Mouse (Mus musculus): ENCODE measurements around the gene Epm2aip1. TPM values are rescaled to one million over a fixed set of nuclear protein-coding genes. Genes with fewer than 3 reads are reported as not detected.

Gene Epm2aip1
- polyA plus RNA-seq, 1 experiment from 2014 or later, result 26.5 TPM

DNA sequence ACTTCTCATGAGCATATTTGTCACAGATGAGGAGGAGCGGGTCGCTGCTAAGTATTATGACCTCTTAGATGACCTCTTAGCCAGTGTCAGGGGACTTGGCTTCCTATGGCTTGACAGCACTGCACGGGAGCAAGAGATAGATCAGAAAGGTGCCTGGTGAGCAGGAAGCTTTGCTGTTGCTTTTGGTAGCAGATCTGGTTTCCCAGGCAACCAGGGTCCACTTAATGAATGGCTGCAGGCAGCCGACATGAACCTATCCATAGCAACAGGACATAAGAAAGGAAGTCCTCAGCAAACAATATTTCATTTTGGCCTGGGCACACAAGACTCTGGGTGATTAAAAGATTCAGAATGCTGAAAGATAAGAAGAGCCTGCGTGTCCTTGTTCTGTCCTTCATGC, 13.9 kb downstream of the Epm2aip1 start:
- no peak for ATAC-seq (ENCODE audit: low FRiP score, low TSS enrichment)
- H3K27me3 ChIP-seq (ENCODE audit: insufficient read depth, low read length), result no peaks in the 10 kb centered on the region
- no peaks in the 10 kb centered on the region for H3K9me3 ChIP-seq (ENCODE audit: low read length)
- no peak overlapping the region for H3K4me3 ChIP-seq (ENCODE audit: low read length)
- no peak overlapping the region for H3K27ac ChIP-seq (ENCODE audit: low read length)
- no peaks in the 10 kb centered on the region for H3K36me3 ChIP-seq (ENCODE audit: insufficient read depth, low read length)
- H3K4me2 ChIP-seq (replicated peaks; ENCODE audit: low read depth, low read length), result no peak overlapping the region
- H3K9ac ChIP-seq (replicated peaks; ENCODE audit: low read length), result no peak overlapping the region
- peaks cover 7% of the 10 kb centered on the region for H3K4me1 ChIP-seq (ENCODE audit: insufficient read depth, low read length)
- WGBS, result 33% methylated on average over 5 of the region's 5 CpGs

DNA sequence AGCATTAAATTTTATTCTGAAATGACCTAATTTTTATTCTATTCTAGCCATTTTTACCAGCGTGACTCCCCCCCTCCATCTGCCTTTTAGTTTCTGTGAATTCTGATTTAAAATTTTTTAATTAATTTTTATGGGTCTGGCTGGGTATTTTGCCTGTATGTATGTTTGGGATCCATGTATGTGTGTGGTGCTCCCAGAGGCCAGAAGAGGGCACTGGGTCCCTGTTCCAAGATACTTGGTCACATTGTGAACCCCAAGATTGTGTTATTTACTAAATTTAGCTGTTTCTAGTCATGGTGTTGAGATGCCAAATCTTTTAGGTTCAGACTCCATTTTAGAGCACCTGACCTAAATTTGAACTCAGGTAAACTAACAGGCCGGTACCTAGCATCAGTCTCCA, 14.7 kb downstream of the Epm2aip1 start:
- Histone ChIP-seq H3K9ac (replicated peaks; ENCODE audit: low read length) (no peak overlapping the region), H3K36me3 (ENCODE audit: insufficient read depth, low read length) (no peaks in the 10 kb centered on the region), H3K9me3 (ENCODE audit: low read length) (no peaks in the 10 kb centered on the region), H3K4me1 (ENCODE audit: insufficient read depth, low read length) (peaks cover 7% of the 10 kb centered on the region), H3K4me3 (ENCODE audit: low read length) (no peak overlapping the region), H3K27me3 (ENCODE audit: insufficient read depth, low read length) (no peaks in the 10 kb centered on the region), H3K4me2 (replicated peaks; ENCODE audit: low read depth, low read length) (no peak overlapping the region), H3K27ac (ENCODE audit: low read length) (no peak overlapping the region)
- ATAC-seq (ENCODE audit: low FRiP score, low TSS enrichment), result no peak
- WGBS, result 77% methylated on average over 2 of the region's 2 CpGs

DNA sequence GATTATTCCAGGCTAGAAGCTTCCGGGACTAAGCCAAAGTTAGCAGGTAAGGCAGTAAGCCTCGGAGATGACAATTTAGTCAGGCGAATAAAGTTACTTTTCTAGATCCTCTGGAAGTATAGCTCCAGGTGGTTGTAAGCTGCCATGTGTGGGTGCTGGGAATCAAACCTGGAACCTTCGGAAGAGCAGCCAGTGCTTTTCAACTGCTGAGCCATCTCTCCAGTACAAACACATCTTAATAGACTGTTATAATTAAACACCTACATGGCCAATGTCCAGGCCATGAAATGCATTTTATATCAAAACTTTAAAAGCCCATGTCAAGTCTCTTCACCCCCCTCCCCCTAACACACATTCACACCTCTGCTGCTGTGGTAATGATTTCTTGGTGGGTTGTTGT, 16.2 kb downstream of the Epm2aip1 start:
- H3K4me1 ChIP-seq (ENCODE audit: insufficient read depth, low read length), result peaks cover 7% of the 10 kb centered on the region
- no peaks in the 10 kb centered on the region for H3K9me3 ChIP-seq (ENCODE audit: low read length)
- no peak for ATAC-seq (ENCODE audit: low FRiP score, low TSS enrichment)
- no peak overlapping the region for H3K27ac ChIP-seq (ENCODE audit: low read length)
- WGBS, result 89% methylated on average over 4 of the region's 4 CpGs
- no peak overlapping the region for H3K9ac ChIP-seq (replicated peaks; ENCODE audit: low read length)
- H3K4me2 ChIP-seq (replicated peaks; ENCODE audit: low read depth, low read length), result no peak overlapping the region
- no peaks in the 10 kb centered on the region for H3K36me3 ChIP-seq (ENCODE audit: insufficient read depth, low read length)
- H3K27me3 ChIP-seq (ENCODE audit: insufficient read depth, low read length), result no peaks in the 10 kb centered on the region
- H3K4me3 ChIP-seq (ENCODE audit: low read length), result no peak overlapping the region

DNA sequence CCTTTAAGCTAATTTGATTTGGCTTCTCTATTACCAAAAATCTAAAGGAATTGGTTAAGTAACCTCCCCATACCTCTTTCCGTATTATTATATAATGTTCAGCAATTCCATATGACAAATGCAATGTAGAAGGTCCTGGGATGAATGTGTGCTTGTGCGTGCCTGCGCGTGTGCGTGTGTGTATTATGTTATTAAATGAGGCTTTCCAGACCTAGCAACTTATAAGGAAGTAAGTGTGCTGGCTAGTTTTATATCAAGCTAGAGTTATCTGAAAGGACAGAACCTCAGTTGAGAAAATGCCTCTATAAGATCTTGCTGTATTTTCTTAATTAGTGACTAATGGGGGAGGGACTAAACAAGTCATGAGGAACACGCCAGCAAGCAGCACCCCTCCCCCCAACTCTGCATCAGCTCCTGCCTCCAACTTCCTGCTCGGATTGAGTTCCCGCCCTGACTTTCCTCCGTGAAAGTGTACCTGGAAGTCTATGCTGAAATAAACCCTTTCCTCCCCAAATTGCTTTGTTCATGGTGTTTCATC, 17.6 kb downstream of the Epm2aip1 start:
- H3K9ac ChIP-seq (replicated peaks; ENCODE audit: low read length), result no peak overlapping the region; the same call in 1 of the 2 replicates
- H3K27ac ChIP-seq (ENCODE audit: low read length), result peak overlapping the region; percentile 46; the same call in 1 of the 2 replicates
- H3K9me3 ChIP-seq (ENCODE audit: low read length), result no peaks in the 10 kb centered on the region
- H3K4me1 ChIP-seq (ENCODE audit: insufficient read depth, low read length), result peaks cover 7% of the 10 kb centered on the region
- H3K4me2 ChIP-seq (replicated peaks; ENCODE audit: low read depth, low read length), result peak overlapping the region; percentile 42
- H3K27me3 ChIP-seq (ENCODE audit: insufficient read depth, low read length), result no peaks in the 10 kb centered on the region
- peak; percentile 62 for ATAC-seq (ENCODE audit: low FRiP score, low TSS enrichment)
- 49% methylated on average over 9 of the region's 9 CpGs for WGBS
- H3K4me3 ChIP-seq (ENCODE audit: low read length), result peak overlapping the region; percentile 14
- no peaks in the 10 kb centered on the region for H3K36me3 ChIP-seq (ENCODE audit: insufficient read depth, low read length)

GRCm38 (mm10) chr9:111289832-111290339, 18.2 kb downstream of the Epm2aip1 start:
- H3K9ac ChIP-seq (replicated peaks; ENCODE audit: low read length), result no peak overlapping the region; the same call in 1 of the 2 replicates
- H3K4me2 ChIP-seq (replicated peaks; ENCODE audit: low read depth, low read length), result peak overlapping the region; percentile 42
- H3K27me3 ChIP-seq (ENCODE audit: insufficient read depth, low read length), result no peaks in the 10 kb centered on the region
- H3K9me3 ChIP-seq (ENCODE audit: low read length), result no peaks in the 10 kb centered on the region
- 16% methylated on average over 21 of the region's 21 CpGs for WGBS
- H3K27ac ChIP-seq (ENCODE audit: low read length), result peak overlapping the region; percentile 46; the same call in 1 of the 2 replicates
- ATAC-seq (ENCODE audit: low FRiP score, low TSS enrichment), result peak; percentile 84
- H3K4me1 ChIP-seq (ENCODE audit: insufficient read depth, low read length), result peaks cover 7% of the 10 kb centered on the region
- H3K4me3 ChIP-seq (ENCODE audit: low read length), result peak overlapping the region; percentile 14
- no peaks in the 10 kb centered on the region for H3K36me3 ChIP-seq (ENCODE audit: insufficient read depth, low read length)

- Histone ChIP-seq H3K27me3 (ENCODE audit: insufficient read depth, low read length) (no peaks in the 10 kb centered on the region), H3K9ac (replicated peaks; ENCODE audit: low read length) (no peak overlapping the region), H3K4me3 (ENCODE audit: low read length) (no peak overlapping the region), H3K27ac (ENCODE audit: low read length) (no peak overlapping the region), H3K4me2 (replicated peaks; ENCODE audit: low read depth, low read length) (no peak overlapping the region), H3K4me1 (ENCODE audit: insufficient read depth, low read length) (peaks cover 7% of the 10 kb centered on the region), H3K9me3 (ENCODE audit: low read length) (no peaks in the 10 kb centered on the region), H3K36me3 (ENCODE audit: insufficient read depth, low read length) (no peaks in the 10 kb centered on the region)
- 75% methylated on average over 11 of the region's 11 CpGs for WGBS
- 0 out of 2 replicates have a peak, but pooled peaks have one; percentile 18 for ATAC-seq (ENCODE audit: low FRiP score, low TSS enrichment)
These were observed 18.9 kb downstream of the Epm2aip1 start for GRCm38 (mm10) chr9:111290539-111291100.

GRCm38 (mm10) chr9:111293234-111293633, 21.5 kb downstream of the Epm2aip1 start:
- 76% methylated on average over 4 of the region's 4 CpGs for WGBS
- no peaks in the 10 kb centered on the region for H3K9me3 ChIP-seq (ENCODE audit: low read length)
- ATAC-seq (ENCODE audit: low FRiP score, low TSS enrichment), result no peak
- no peaks in the 10 kb centered on the region for H3K27me3 ChIP-seq (ENCODE audit: insufficient read depth, low read length)
- no peak overlapping the region for H3K27ac ChIP-seq (ENCODE audit: low read length)
- H3K4me3 ChIP-seq (ENCODE audit: low read length), result no peak overlapping the region
- H3K4me2 ChIP-seq (replicated peaks; ENCODE audit: low read depth, low read length), result no peak overlapping the region
- H3K4me1 ChIP-seq (ENCODE audit: insufficient read depth, low read length), result peaks cover 7% of the 10 kb centered on the region
- H3K36me3 ChIP-seq (ENCODE audit: insufficient read depth, low read length), result no peaks in the 10 kb centered on the region
- no peak overlapping the region for H3K9ac ChIP-seq (replicated peaks; ENCODE audit: low read length)

DNA sequence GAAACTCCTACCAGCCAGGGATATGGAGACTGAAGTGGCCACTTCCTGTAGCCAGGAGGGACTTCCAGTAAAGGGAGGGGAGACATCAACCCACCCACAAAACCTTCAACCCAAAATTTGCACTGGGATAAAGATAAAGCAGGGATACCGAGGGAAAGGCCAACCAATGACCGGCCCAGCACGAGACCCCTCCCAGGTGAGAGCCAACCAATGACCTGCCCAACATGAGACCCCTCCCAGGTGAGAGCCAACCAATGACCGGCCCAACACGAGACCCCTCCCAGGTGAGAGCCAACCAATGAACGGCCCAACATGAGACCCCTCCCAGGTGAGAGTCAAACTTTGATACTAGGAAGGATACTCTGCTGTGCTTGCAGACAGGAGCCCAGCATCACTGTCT, 23.2 kb downstream of the Epm2aip1 start:
- no peaks in the 10 kb centered on the region for H3K27me3 ChIP-seq (ENCODE audit: insufficient read depth, low read length)
- no peaks in the 10 kb centered on the region for H3K4me1 ChIP-seq (ENCODE audit: insufficient read depth, low read length)
- ATAC-seq (ENCODE audit: low FRiP score, low TSS enrichment), result no peak
- H3K4me2 ChIP-seq (replicated peaks; ENCODE audit: low read depth, low read length), result no peak overlapping the region
- no peak overlapping the region for H3K27ac ChIP-seq (ENCODE audit: low read length)
- 94% methylated on average over 6 of the region's 6 CpGs for WGBS
- H3K4me3 ChIP-seq (ENCODE audit: low read length), result no peak overlapping the region
- no peaks in the 10 kb centered on the region for H3K9me3 ChIP-seq (ENCODE audit: low read length)
- no peak overlapping the region for H3K9ac ChIP-seq (replicated peaks; ENCODE audit: low read length)
- no peaks in the 10 kb centered on the region for H3K36me3 ChIP-seq (ENCODE audit: insufficient read depth, low read length)

DNA sequence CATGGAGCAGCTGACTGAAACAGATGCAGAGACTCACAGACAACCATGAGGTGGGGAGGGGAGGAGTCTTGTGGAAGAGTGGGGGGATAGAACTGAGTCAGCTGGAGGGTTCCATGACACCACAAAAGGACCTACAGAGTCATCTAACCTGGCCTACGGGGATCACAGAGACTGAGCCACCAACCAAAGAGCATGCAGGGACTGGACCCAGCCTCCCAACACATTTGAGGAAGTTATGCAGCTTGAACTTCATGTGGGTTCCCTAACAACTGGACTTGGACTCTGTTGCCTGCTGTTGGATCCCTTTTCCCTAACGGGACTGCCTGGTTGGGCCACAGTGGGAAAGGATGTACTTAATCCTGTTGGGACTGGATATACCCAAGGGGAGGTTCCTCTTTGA, 23.6 kb downstream of the Epm2aip1 start:
- Histone ChIP-seq H3K36me3 (ENCODE audit: insufficient read depth, low read length) (no peaks in the 10 kb centered on the region), H3K4me2 (replicated peaks; ENCODE audit: low read depth, low read length) (no peak overlapping the region), H3K27me3 (ENCODE audit: insufficient read depth, low read length) (no peaks in the 10 kb centered on the region), H3K4me3 (ENCODE audit: low read length) (no peak overlapping the region), H3K4me1 (ENCODE audit: insufficient read depth, low read length) (no peaks in the 10 kb centered on the region), H3K9ac (replicated peaks; ENCODE audit: low read length) (no peak overlapping the region), H3K9me3 (ENCODE audit: low read length) (no peaks in the 10 kb centered on the region), H3K27ac (ENCODE audit: low read length) (no peak overlapping the region)
- no peak for ATAC-seq (ENCODE audit: low FRiP score, low TSS enrichment)
- 73% methylated on average over 2 of the region's 2 CpGs for WGBS

DNA sequence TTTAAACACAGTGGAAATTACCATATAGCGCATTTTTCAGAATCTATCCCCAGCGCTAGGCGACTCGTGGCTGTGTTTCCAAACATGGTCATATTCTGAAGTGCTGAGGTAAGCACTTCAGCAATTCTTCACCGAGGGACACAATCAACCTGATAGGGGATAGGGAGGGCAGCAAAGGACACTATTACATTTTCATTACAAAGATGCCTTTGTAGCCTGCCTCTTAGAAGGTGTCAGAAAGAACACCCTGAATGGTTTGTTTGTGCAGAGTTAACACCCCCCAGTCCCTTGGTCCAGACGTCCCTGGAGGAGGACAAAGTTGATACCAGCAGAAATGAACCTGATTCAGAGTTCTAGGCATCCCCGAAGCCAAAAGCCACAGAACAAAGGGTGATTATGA, 24.7 kb downstream of the Epm2aip1 start:
- no peaks in the 10 kb centered on the region for H3K27me3 ChIP-seq (ENCODE audit: insufficient read depth, low read length)
- 57% methylated on average over 7 of the region's 7 CpGs for WGBS
- H3K36me3 ChIP-seq (ENCODE audit: insufficient read depth, low read length), result no peaks in the 10 kb centered on the region
- no peak overlapping the region for H3K9ac ChIP-seq (replicated peaks; ENCODE audit: low read length)
- ATAC-seq (ENCODE audit: low FRiP score, low TSS enrichment), result no peak
- H3K4me3 ChIP-seq (ENCODE audit: low read length), result no peak overlapping the region
- H3K4me1 ChIP-seq (ENCODE audit: insufficient read depth, low read length), result no peaks in the 10 kb centered on the region
- no peak overlapping the region for H3K27ac ChIP-seq (ENCODE audit: low read length)
- no peaks in the 10 kb centered on the region for H3K9me3 ChIP-seq (ENCODE audit: low read length)
- H3K4me2 ChIP-seq (replicated peaks; ENCODE audit: low read depth, low read length), result no peak overlapping the region

Data from kidney, embryonic 16.5 days (tissue).